Mouse (Mus musculus): ENCODE measurements around the gene Appbp2.

Gene Appbp2

DNA sequence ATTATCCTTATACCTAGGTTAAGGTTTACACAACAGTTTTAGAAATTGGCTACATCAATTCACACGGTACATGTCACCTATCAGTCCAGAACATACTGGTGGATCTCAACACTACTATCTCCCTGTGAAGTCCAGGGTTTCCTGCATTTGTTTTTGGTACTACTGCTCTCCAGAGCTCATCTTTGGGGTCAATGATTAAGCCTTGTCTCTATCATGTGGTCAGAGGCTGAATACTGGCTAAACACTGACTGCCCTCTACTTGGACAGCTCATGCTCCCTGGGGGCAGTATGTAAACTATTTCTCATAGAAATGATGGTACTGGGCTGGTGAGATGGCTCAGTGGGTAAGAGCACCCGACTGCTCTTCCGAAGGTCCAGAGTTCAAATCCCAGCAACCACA lies 11.7 kb downstream of the Appbp2 start:
- no peak for DNase-seq (ENCODE audit: low spot score in 2 of 2)

DNA sequence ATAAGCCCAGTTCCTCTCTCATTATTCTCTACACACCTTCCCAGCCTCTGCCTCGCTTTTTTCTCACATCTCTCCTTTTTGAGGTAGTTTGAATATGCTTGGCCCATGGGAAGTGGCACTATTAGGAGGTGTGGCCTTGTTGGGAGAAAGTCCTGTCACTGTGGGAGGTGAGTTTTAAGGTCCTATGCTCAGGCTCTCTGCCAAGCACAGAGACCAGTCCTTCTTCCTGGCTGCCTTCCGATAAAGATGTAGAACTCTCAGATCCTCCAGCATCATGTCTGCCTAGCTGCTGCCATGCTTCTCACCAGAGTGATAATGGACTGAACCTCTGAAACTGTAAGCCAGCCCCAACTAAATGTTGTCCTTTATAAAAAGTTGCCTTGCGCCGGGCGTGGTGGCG lies 12.4 kb downstream of the Appbp2 start:
- no peak for DNase-seq (ENCODE audit: low spot score in 2 of 2)

- no peak for DNase-seq (ENCODE audit: low spot score in 2 of 2)
These were observed 15.9 kb downstream of the Appbp2 start for GRCm38 (mm10) chr11:85219014-85219413.

DNA sequence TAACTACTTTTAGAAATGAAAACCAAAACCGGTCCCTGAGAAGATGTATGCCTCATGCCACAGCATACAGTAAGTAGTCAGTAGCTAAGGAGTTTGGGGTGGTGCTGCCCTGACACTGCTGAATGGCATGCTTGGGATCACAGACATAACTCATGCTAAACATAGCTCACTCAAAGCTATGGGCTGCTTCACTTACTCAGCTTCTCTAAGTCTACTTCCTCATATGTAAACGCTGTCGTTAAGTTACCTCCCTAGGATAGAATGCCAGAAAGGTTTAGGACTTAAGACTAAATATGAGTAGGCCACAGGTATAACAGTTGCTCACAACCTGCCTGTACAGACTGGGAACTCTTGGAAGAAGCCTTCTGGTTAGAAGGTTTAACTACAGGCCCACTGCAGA lies 20.3 kb downstream of the Appbp2 start:
- no peak for DNase-seq (ENCODE audit: low spot score in 2 of 2)

GRCm38 (mm10) chr11:85213215-85213614 lies 21.7 kb downstream of the Appbp2 start:
- no peak for DNase-seq (ENCODE audit: low spot score in 2 of 2)

DNA sequence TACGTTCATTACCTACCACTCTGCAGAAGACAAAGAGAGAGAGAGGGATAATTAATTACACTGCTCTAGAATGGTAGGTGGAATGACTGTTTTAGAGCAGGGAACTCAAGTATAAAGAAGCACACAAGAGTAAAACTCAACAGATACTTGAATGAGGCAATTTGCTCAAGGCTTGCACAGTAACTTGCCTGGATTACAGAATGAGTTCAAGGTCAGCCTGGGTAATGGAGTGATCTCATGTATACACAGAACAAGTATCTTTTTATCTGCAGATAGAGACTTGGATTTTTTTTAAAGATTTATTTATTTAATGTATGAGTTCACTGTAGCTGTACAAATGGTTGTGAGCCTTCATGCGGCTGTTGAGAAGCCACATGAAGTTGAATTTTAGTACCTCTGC lies 23.8 kb downstream of the Appbp2 start:
- no peak for DNase-seq (ENCODE audit: low spot score in 2 of 2)

- DNase-seq (ENCODE audit: low spot score in 2 of 2) = no peak
These were observed 28.7 kb downstream of the Appbp2 start for GRCm38 (mm10) chr11:85206231-85206630.

- no peak for DNase-seq (ENCODE audit: low spot score in 2 of 2)
These were observed 36.0 kb downstream of the Appbp2 start for GRCm38 (mm10) chr11:85198906-85199305.

DNA sequence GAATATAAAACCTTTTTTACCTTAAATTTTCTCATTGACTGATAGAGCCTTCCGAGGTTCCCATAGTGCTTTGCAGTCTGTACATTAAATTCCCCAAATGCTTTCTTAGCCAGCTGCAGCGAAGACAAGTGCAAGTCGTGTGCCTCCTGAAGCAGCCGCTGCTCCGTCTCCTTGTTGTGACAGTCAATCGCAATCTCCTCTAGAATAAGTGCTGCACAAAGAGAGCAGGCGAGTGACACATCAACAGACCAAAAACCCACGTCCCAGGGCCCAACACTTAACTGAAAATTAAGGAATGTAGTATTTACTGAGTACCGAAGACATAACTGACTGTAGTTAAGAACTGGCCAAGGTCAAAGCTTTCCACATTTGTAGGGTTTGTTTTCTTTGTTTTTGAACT lies 38.9 kb downstream of the Appbp2 start:
- DNase-seq (ENCODE audit: low spot score in 2 of 2) = no peak

DNA sequence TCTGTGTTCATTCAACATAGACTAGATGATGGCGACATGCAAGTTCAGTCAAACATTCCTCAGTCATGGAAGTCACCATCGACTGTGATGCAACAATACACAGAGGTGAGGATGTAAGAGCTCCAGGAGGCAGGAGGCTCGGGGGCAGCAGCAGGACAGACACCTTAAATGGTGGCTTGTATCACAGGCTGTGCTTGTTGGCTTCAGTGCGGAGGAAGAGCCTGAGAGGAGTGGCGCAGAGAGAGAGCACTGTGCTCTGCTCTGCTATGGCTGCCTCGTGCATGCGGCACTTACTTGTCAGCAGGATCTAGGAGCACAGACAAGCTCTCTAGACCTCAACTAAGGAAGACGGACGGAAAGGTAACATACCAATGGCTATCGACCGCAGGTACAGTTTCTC lies 40.7 kb downstream of the Appbp2 start:
- DNase-seq (ENCODE audit: low spot score in 2 of 2) = no peak

DNA sequence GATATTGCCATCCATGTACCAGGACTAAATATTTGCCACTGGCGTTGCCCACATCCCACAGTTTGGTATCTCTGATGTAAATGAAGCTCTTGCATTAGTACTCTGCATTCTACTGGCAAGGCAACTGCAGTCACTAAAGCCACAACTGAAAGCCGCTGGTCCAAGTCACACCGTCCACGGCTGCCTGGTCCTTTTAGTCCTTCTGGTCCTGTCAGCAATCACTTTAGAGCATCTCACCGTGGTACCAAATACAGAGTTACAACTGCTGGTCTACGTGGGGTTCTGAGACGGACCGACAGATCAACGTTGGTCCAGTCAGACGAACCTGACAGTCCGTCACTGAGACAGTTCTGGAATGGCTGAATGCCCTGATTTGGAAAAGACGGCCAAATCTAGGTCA lies 44.2 kb downstream of the Appbp2 start:
- DNase-seq (ENCODE audit: low spot score in 2 of 2) = no peak

DNA sequence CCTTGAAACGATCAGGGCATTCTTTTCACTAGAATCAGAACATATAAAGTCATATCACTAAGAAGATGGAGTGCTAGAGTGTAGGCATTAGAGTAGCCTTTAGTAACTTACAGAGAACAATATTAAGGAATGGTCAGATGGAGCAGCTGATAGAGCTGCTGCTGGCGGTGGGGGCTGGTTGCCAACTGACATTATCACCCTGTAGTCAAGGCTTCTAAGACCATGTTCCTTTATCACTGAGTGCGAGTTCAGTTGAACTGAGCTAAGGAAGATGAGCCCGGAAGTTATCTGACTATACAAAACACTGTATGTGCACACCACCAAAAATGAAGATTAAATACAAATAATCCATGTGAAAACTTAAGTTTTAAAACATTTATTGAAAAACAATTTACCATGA lies 45.8 kb downstream of the Appbp2 start:
- DNase-seq (ENCODE audit: low spot score in 2 of 2) = no peak

DNA sequence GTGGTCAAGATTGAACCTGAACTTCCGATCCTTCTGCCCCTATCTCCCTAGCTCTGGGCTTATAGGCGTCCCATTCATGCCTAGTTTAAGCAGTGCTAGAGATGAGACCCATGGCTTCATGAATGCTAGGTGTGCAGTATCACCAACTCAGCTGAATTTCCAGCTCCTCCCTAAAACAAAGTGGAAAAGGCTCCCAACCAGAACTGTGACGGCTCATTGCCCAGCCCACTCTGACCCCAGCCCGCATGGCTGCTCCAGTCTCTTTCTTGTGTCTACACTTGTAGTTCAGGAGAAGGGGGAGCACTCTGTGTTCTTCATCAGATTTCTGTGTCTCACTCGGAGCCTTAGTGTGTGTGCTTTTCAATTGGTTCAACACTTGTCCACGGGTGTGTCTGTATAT lies 50.1 kb downstream of the Appbp2 start:
- DNase-seq (ENCODE audit: low spot score in 2 of 2) = no peak

- peak in 1 of 2 experiments; percentile 11 for DNase-seq (ENCODE audit: low spot score in 2 of 2)
These were observed 50.8 kb downstream of the Appbp2 start for GRCm38 (mm10) chr11:85184082-85184481.

- DNase-seq (ENCODE audit: low spot score in 2 of 2) = no peak
These were observed 51.6 kb downstream of the Appbp2 start for GRCm38 (mm10) chr11:85183284-85183779.

DNA sequence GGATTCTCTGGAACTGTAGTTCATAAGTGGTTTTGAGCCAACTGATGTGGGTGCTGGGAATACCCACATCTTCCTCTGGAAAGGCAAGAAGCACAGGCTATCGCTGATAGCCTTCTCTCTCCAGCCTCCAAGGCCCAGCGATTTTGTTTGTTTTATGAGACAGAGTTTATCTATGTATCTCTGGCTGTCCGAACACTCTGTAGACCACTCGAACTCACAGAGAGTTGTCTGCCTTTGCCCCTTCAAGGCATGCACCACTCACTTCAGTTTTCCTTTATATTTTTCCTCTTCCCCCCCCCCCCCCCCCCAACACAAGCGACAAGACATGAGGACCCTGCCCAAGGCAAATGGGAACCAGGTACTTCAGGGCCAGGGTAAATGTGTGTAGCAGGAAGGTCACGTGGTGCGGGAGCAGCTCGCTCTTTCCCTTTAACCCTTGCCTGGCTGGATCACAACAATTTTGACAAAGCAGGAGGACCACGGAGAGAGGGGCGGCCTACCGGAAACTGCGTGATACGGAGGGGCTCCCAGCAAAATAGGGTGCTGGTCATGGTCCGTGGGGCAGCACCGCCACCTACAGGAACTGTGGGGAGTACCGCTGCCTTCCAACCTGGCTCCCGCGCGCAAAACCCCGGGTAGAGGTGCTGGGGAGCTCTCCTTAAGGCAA lies 52.2 kb downstream of the Appbp2 start:
- peak; percentile 56 to 58 for DNase-seq (ENCODE audit: low spot score in 2 of 2)

- no peak for DNase-seq (ENCODE audit: low spot score in 2 of 2)
These were observed 56.5 kb downstream of the Appbp2 start for GRCm38 (mm10) chr11:85178413-85178812.

- DNase-seq (ENCODE audit: low spot score in 2 of 2) = no peak
These were observed 57.2 kb downstream of the Appbp2 start for GRCm38 (mm10) chr11:85177761-85178160.

DNA sequence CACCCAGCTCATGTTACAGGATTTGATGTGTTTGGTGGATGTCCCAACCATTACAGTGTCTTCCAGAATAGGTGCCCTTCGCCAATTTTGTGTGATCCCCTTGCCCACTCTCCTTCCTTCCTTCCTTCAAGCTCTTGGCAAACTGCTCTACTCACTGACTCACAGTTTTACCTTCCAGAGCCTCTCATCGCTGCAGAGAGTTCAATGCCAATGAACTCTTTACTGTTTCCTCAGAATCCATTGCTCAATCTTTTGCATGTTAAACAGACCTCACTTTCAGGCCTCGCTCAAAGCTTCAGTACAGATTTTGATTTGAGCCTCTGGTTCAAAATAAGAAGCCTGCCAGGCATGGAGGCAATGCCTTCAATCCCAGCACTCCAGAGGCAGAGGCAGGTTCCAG lies 59.0 kb downstream of the Appbp2 start:
- no peak for DNase-seq (ENCODE audit: low spot score in 2 of 2)

- DNase-seq (ENCODE audit: low spot score in 2 of 2) = no peak
These were observed 64.1 kb downstream of the Appbp2 start for GRCm38 (mm10) chr11:85170833-85171232.

GRCm38 (mm10) chr11:85170058-85170740 lies 64.7 kb downstream of the Appbp2 start, which contains the start of gene 1700125H20Rik:
Gene 1700125H20Rik (plus strand): TSS chr11:85170404.
- DNase-seq (ENCODE audit: low spot score in 2 of 2) = peak; percentile 83 to 90

GRCm38 (mm10) chr11:85167503-85167902 lies 67.4 kb downstream of the Appbp2 start:
- no peak for DNase-seq (ENCODE audit: low spot score in 2 of 2)

GRCm38 (mm10) chr11:85164371-85164770 lies 70.6 kb downstream of the Appbp2 start:
- DNase-seq (ENCODE audit: low spot score in 2 of 2) = no peak

All from urinary bladder, postnatal 36 days (tissue).